Mouse (Mus musculus): ENCODE measurements at regions not wholly inside any gene's neighbourhood (a gene's known extent, or its start where the extent isn't known, plus 50 kb on each side); places are given as distances from the start of the nearest gene placed in this dataset.

DNA sequence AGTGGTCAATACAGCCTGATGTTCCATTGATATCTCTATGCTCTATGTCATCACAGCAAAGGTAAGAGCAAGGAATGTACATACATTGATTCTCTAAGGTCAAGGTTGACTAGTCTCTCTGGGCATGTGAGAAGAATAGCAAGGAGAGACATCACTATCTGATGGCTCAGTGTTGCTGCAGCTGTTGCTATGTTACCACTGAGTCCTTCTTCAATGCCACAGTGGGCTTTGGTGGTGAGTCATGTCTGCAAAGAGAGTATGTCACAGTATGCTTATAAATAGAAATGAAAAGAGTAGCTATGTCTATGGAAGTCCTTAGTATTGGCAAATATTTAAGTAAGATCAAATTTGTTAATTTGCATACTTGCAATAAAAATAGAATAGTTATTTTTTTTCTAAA is 326.3 kb downstream of the Cd109 start:
- no peak for TF ChIP-seq CTCF (IDR thresholded peaks at IDR 0.05; ENCODE audit: low read depth)
- ATAC-seq = no peak
- Histone ChIP-seq H3K27me3 (replicated peaks; ENCODE audit: control insufficient read depth, insufficient read depth, low read length) (no peaks in the 10 kb centered on the region), H3K36me3 (ENCODE audit: control insufficient read depth, insufficient read depth) (no peaks in the 10 kb centered on the region), H3K9ac (ENCODE audit: low read depth, low read length) (no peak overlapping the region), H3K27ac (ENCODE audit: low read depth, low read length) (no peak overlapping the region), H3K9me3 (ENCODE audit: control insufficient read depth) (no peaks in the 10 kb centered on the region), H3K4me3 (ENCODE audit: low read depth, low read length) (no peak overlapping the region), H3K4me2 (replicated peaks; ENCODE audit: low read depth) (no peak overlapping the region), H3K4me1 (replicated peaks; ENCODE audit: control insufficient read depth, insufficient read depth, low read length) (no peaks in the 10 kb centered on the region)

- WGBS = 32% methylated on average over 1 of the region's 1 CpGs
- H3K4me1 ChIP-seq (replicated peaks; ENCODE audit: control insufficient read depth, insufficient read depth, low read length) = no peaks in the 10 kb centered on the region
- no peaks in the 10 kb centered on the region for H3K9me3 ChIP-seq (ENCODE audit: control insufficient read depth)
- ATAC-seq = no peak
- no peak overlapping the region for H3K27ac ChIP-seq (ENCODE audit: low read depth, low read length)
- H3K4me3 ChIP-seq (ENCODE audit: low read depth, low read length) = no peak overlapping the region
- no peaks in the 10 kb centered on the region for H3K27me3 ChIP-seq (replicated peaks; ENCODE audit: control insufficient read depth, insufficient read depth, low read length)
- no peak overlapping the region for H3K9ac ChIP-seq (ENCODE audit: low read depth, low read length)
- no peak overlapping the region for H3K4me2 ChIP-seq (replicated peaks; ENCODE audit: low read depth)
- H3K36me3 ChIP-seq (ENCODE audit: control insufficient read depth, insufficient read depth) = no peaks in the 10 kb centered on the region
- no peak for TF ChIP-seq CTCF (IDR thresholded peaks at IDR 0.05; ENCODE audit: low read depth)
Measured at GRCm38 (mm10) chr9:78964813-78965212, 349.5 kb downstream of the Cd109 start.

GRCm38 (mm10) chr9:78965226-78965950 is 350.0 kb downstream of the Cd109 start:
- Histone ChIP-seq H3K9me3 (ENCODE audit: control insufficient read depth) (no peaks in the 10 kb centered on the region), H3K4me2 (replicated peaks; ENCODE audit: low read depth) (no peak overlapping the region), H3K36me3 (ENCODE audit: control insufficient read depth, insufficient read depth) (no peaks in the 10 kb centered on the region), H3K9ac (ENCODE audit: low read depth, low read length) (no peak overlapping the region), H3K4me1 (replicated peaks; ENCODE audit: control insufficient read depth, insufficient read depth, low read length) (no peaks in the 10 kb centered on the region), H3K27me3 (replicated peaks; ENCODE audit: control insufficient read depth, insufficient read depth, low read length) (no peaks in the 10 kb centered on the region), H3K4me3 (ENCODE audit: low read depth, low read length) (no peak overlapping the region), H3K27ac (ENCODE audit: low read depth, low read length) (no peak overlapping the region)
- no peak for ATAC-seq
- WGBS = 69% methylated on average over 14 of the region's 14 CpGs
- peak; percentile 12; the same call in 1 of the 2 replicates for TF ChIP-seq CTCF (IDR thresholded peaks at IDR 0.05; ENCODE audit: low read depth)

GRCm38 (mm10) chr9:78971731-78972130 is 356.4 kb downstream of the Cd109 start:
- Histone ChIP-seq H3K9me3 (ENCODE audit: control insufficient read depth) (no peaks in the 10 kb centered on the region), H3K4me1 (replicated peaks; ENCODE audit: control insufficient read depth, insufficient read depth, low read length) (no peaks in the 10 kb centered on the region), H3K4me2 (replicated peaks; ENCODE audit: low read depth) (no peak overlapping the region), H3K27me3 (replicated peaks; ENCODE audit: control insufficient read depth, insufficient read depth, low read length) (no peaks in the 10 kb centered on the region), H3K36me3 (ENCODE audit: control insufficient read depth, insufficient read depth) (no peaks in the 10 kb centered on the region), H3K4me3 (ENCODE audit: low read depth, low read length) (no peak overlapping the region), H3K27ac (ENCODE audit: low read depth, low read length) (no peak overlapping the region), H3K9ac (ENCODE audit: low read depth, low read length) (no peak overlapping the region)
- WGBS = 71% methylated on average over 3 of the region's 3 CpGs
- no peak for TF ChIP-seq CTCF (IDR thresholded peaks at IDR 0.05; ENCODE audit: low read depth)
- ATAC-seq = no peak

DNA sequence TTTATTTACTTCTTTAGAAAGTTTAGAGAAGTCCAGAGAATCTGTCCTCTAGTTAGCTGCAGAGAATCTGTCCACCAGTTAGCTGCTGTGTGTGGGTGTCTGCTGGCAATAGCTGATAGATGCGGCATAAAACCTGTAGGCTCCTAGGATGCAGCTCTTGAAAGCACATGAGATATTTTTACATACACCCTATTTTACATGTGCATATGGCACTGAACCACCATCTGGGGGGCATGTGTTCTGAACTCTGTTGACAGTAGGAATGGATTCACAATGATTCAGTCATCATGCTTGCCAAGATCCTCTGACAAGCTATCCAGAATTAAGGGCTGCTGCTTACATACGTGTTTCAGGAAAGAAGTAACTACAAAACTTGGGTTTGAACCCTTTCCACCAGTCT is 368.4 kb downstream of the Cd109 start:
- 83% methylated on average over 2 of the region's 2 CpGs for WGBS
- Histone ChIP-seq H3K27ac (ENCODE audit: low read depth, low read length) (no peak overlapping the region), H3K9ac (ENCODE audit: low read depth, low read length) (no peak overlapping the region), H3K4me2 (replicated peaks; ENCODE audit: low read depth) (no peak overlapping the region), H3K9me3 (ENCODE audit: control insufficient read depth) (no peaks in the 10 kb centered on the region), H3K27me3 (replicated peaks; ENCODE audit: control insufficient read depth, insufficient read depth, low read length) (no peaks in the 10 kb centered on the region), H3K4me3 (ENCODE audit: low read depth, low read length) (no peak overlapping the region), H3K4me1 (replicated peaks; ENCODE audit: control insufficient read depth, insufficient read depth, low read length) (no peaks in the 10 kb centered on the region), H3K36me3 (ENCODE audit: control insufficient read depth, insufficient read depth) (no peaks in the 10 kb centered on the region)
- no peak for TF ChIP-seq CTCF (IDR thresholded peaks at IDR 0.05; ENCODE audit: low read depth)
- no peak for ATAC-seq

DNA sequence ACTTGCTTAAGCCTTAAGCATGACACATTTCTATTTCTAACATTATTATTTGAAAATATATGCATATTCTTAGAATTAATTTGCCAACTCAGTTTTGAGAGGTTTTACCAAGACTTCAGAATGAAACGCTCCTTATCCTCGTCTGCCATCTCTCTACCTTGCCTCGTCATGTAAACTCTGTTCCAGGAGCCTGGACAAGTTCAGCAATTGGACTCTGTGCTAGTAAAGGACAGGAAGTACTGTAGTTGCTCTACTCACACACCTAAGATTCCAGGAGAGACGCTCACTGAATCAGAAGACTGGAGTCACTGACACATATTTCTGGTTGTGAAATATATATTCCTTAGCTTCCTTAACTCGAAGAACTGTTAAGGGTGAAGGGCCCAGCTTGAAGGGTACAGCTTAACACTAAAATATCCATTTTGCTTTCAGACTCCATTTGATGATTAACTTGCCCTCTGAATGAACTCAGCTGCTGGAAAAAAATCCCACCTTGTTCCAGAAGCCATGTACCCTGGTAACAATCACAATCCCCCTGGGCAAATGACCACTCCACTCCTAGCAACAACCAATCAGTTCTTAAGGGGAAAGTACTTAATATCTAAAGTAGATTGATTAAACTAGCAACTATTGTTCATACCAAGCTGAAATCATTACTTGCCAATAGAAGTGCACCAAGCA is 370.0 kb downstream of the Cd109 start:
- Histone ChIP-seq H3K4me2 (replicated peaks; ENCODE audit: low read depth) (no peak overlapping the region), H3K27ac (ENCODE audit: low read depth, low read length) (no peak overlapping the region), H3K9ac (ENCODE audit: low read depth, low read length) (no peak overlapping the region), H3K36me3 (ENCODE audit: control insufficient read depth, insufficient read depth) (no peaks in the 10 kb centered on the region), H3K4me1 (replicated peaks; ENCODE audit: control insufficient read depth, insufficient read depth, low read length) (no peaks in the 10 kb centered on the region), H3K4me3 (ENCODE audit: low read depth, low read length) (no peak overlapping the region), H3K9me3 (ENCODE audit: control insufficient read depth) (no peaks in the 10 kb centered on the region), H3K27me3 (replicated peaks; ENCODE audit: control insufficient read depth, insufficient read depth, low read length) (no peaks in the 10 kb centered on the region)
- no peak for TF ChIP-seq CTCF (IDR thresholded peaks at IDR 0.05; ENCODE audit: low read depth)
- ATAC-seq = no peak
- 48% methylated on average over 5 of the region's 5 CpGs for WGBS
